Mouse (Mus musculus): ENCODE measurements around the gene Aldh1a3. TPM values are rescaled to one million over a fixed set of nuclear protein-coding genes. Genes with fewer than 3 reads are reported as not detected.

The Aldh1a3 gene
- total and polyA plus RNA-seq, 2 experiments: 0.17 to 0.65 TPM

- TF ChIP-seq CTCF (IDR thresholded peaks at IDR 0.05; ENCODE audit: low read depth, low read length) (no peak), POLR2A (IDR thresholded peaks at IDR 0.05; ENCODE audit: extremely low read depth, insufficient read depth, low read length) (no peak)
- H3K36me3 ChIP-seq (ENCODE audit: control insufficient read depth, insufficient read depth, low read length): no peaks in the 10 kb centered on the region
- DNase-seq (ENCODE audit: extremely low read depth, low read depth, low spot score): no peak
- no peak overlapping the region for H3K4me3 ChIP-seq (ENCODE audit: insufficient read depth, low read depth, low read length)
- H3K4me1 ChIP-seq (ENCODE audit: control insufficient read depth, insufficient read depth, low read length): no peaks in the 10 kb centered on the region
- H3K27ac ChIP-seq (replicated peaks; ENCODE audit: insufficient read depth, low read depth, low read length): no peak overlapping the region
- H3K9ac ChIP-seq (ENCODE audit: low read depth, low read length): no peak overlapping the region
- no peaks in the 10 kb centered on the region for H3K79me2 ChIP-seq (ENCODE audit: control insufficient read depth, insufficient read depth, low read length)
- no peaks in the 10 kb centered on the region for H3K27me3 ChIP-seq (ENCODE audit: control insufficient read depth, insufficient read depth, low read length)
- WGBS: 77% methylated on average over 8 of the region's 8 CpGs
Observed at GRCm38 (mm10) chr7:66401605-66402004, 25.7 kb downstream of the Aldh1a3 start.

- no peak for TF ChIP-seq POLR2A (IDR thresholded peaks at IDR 0.05; ENCODE audit: extremely low read depth, insufficient read depth, low read length)
- no peaks in the 10 kb centered on the region for H3K4me1 ChIP-seq (ENCODE audit: control insufficient read depth, insufficient read depth, low read length)
- no peaks in the 10 kb centered on the region for H3K36me3 ChIP-seq (ENCODE audit: control insufficient read depth, insufficient read depth, low read length)
- DNase-seq (ENCODE audit: extremely low read depth, low read depth, low spot score): no peak
- no peaks in the 10 kb centered on the region for H3K27me3 ChIP-seq (ENCODE audit: control insufficient read depth, insufficient read depth, low read length)
- no peak overlapping the region for H3K9ac ChIP-seq (ENCODE audit: low read depth, low read length)
- 85% methylated on average over 3 of the region's 3 CpGs for WGBS
- no peak overlapping the region for H3K4me3 ChIP-seq (ENCODE audit: insufficient read depth, low read depth, low read length)
- H3K79me2 ChIP-seq (ENCODE audit: control insufficient read depth, insufficient read depth, low read length): no peaks in the 10 kb centered on the region
- no peak overlapping the region for H3K27ac ChIP-seq (replicated peaks; ENCODE audit: insufficient read depth, low read depth, low read length)
Observed at GRCm38 (mm10) chr7:66397288-66397687, 30.0 kb downstream of the Aldh1a3 start.

GRCm38 (mm10) chr7:66388621-66389532 lies 38.4 kb downstream of the Aldh1a3 start:
- Histone ChIP-seq H3K79me2 (ENCODE audit: control insufficient read depth, insufficient read depth, low read length) (peaks cover 3% of the 10 kb centered on the region; the same call in 1 of the 2 replicates), H3K27ac (replicated peaks; ENCODE audit: insufficient read depth, low read depth, low read length) (peak overlapping the region; percentile 68), H3K36me3 (ENCODE audit: control insufficient read depth, insufficient read depth, low read length) (no peaks in the 10 kb centered on the region), H3K4me1 (ENCODE audit: control insufficient read depth, insufficient read depth, low read length) (no peaks in the 10 kb centered on the region), H3K27me3 (ENCODE audit: control insufficient read depth, insufficient read depth, low read length) (no peaks in the 10 kb centered on the region), H3K9ac (ENCODE audit: low read depth, low read length) (peak overlapping the region; percentile 97), H3K4me3 (ENCODE audit: insufficient read depth, low read depth, low read length) (peak overlapping the region; percentile 89)
- WGBS: 2% methylated on average over 28 of the region's 28 CpGs
- TF ChIP-seq POLR2A (IDR thresholded peaks at IDR 0.05; ENCODE audit: extremely low read depth, insufficient read depth, low read length) (no peak), CTCF (IDR thresholded peaks at IDR 0.05; ENCODE audit: low read depth, low read length) (peak; percentile 78)
- peak; percentile 87 for DNase-seq (ENCODE audit: extremely low read depth, low read depth, low spot score)

- Histone ChIP-seq H3K4me1 (ENCODE audit: control insufficient read depth, insufficient read depth, low read length) (peaks cover 4% of the 10 kb centered on the region), H3K27ac (replicated peaks; ENCODE audit: insufficient read depth, low read depth, low read length) (peak within 1 kb of the TSS; percentile 72), H3K27me3 (ENCODE audit: control insufficient read depth, insufficient read depth, low read length) (no peaks in the 10 kb centered on the region), H3K9ac (ENCODE audit: low read depth, low read length) (peak within 1 kb of the TSS; percentile 97), H3K4me3 (ENCODE audit: insufficient read depth, low read depth, low read length) (peak within 1 kb of the TSS; percentile 89), H3K79me2 (ENCODE audit: control insufficient read depth, insufficient read depth, low read length) (peaks cover 7% of the 10 kb centered on the region; the same call in 1 of the 2 replicates), H3K36me3 (ENCODE audit: control insufficient read depth, insufficient read depth, low read length) (no peaks in the 10 kb centered on the region)
- WGBS: under 1% methylated on average over 69 of the region's 70 CpGs
- peak; percentile 50 for DNase-seq (ENCODE audit: extremely low read depth, low read depth, low spot score)
- peak; percentile 58 for TF ChIP-seq CTCF (IDR thresholded peaks at IDR 0.05; ENCODE audit: low read depth, low read length)
- peak; percentile 62; the same call in 1 of the 2 replicates for TF ChIP-seq POLR2A (IDR thresholded peaks at IDR 0.05; ENCODE audit: extremely low read depth, insufficient read depth, low read length)
Observed at GRCm38 (mm10) chr7:66387813-66388521, 39.4 kb downstream of the Aldh1a3 start, which contains the start of gene Lrrk1. TSS of gene Lrrk1 (minus strand) at chr7:66388350.

GRCm38 (mm10) chr7:66387419-66387812 lies 39.9 kb downstream of the Aldh1a3 start:
- Histone ChIP-seq H3K36me3 (ENCODE audit: control insufficient read depth, insufficient read depth, low read length) (no peaks in the 10 kb centered on the region), H3K27me3 (ENCODE audit: control insufficient read depth, insufficient read depth, low read length) (no peaks in the 10 kb centered on the region), H3K9ac (ENCODE audit: low read depth, low read length) (peak overlapping the region; percentile 97), H3K4me3 (ENCODE audit: insufficient read depth, low read depth, low read length) (peak overlapping the region; percentile 89), H3K4me1 (ENCODE audit: control insufficient read depth, insufficient read depth, low read length) (peaks cover 4% of the 10 kb centered on the region), H3K27ac (replicated peaks; ENCODE audit: insufficient read depth, low read depth, low read length) (peak overlapping the region; percentile 72; the same call in 1 of the 2 replicates), H3K79me2 (ENCODE audit: control insufficient read depth, insufficient read depth, low read length) (peaks cover 7% of the 10 kb centered on the region; the same call in 1 of the 2 replicates)
- no peak for TF ChIP-seq CTCF (IDR thresholded peaks at IDR 0.05; ENCODE audit: low read depth, low read length)
- no peak for TF ChIP-seq POLR2A (IDR thresholded peaks at IDR 0.05; ENCODE audit: extremely low read depth, insufficient read depth, low read length)
- WGBS: under 1% methylated on average over 13 of the region's 13 CpGs
- no peak for DNase-seq (ENCODE audit: extremely low read depth, low read depth, low spot score)

Data from liver, adult 2 months (tissue).